Comparison of ENCODE assay signal across 24 mouse cellular contexts in genomic region chr1:128003712-128004370, GRCm38 (mm10).
A peak's percentile ranks its signal among the peaks of the same experiment; 100 is the strongest.
DNase-seq lines count a peak whose midpoint lies in the region; ATAC-seq and TF ChIP-seq lines count a peak whose summit lies in the region.
"Had no signal": no experiment of that assay in that cellular context is flagged by ENCODE, and none has a peak within 500 bp of the region (broad histone marks: within the 10 kb centered on the region; RNA-seq: fewer than 3 reads in every experiment).

No protein-coding gene starts in this region.

- no peaks in the 10 kb centered on the region for H3K9me3 ChIP-seq in forebrain, embryonic 13.5 days (replicated peaks)
- no peaks in the 10 kb centered on the region for H3K9me3 ChIP-seq in forebrain, embryonic 10.5 days
- no peaks in the 10 kb centered on the region for H3K9me3 ChIP-seq in hindbrain, embryonic 16.5 days (ENCODE audit: control insufficient read depth, low read length)
- H3K9me3 ChIP-seq in hindbrain, embryonic 10.5 days: no peaks in the 10 kb centered on the region
- no peaks in the 10 kb centered on the region for H3K9me3 ChIP-seq in forebrain, postnatal 0 days (ENCODE audit: low read length)
- H3K9me3 ChIP-seq: embryonic facial prominence, embryonic 13.5 days; hindbrain, embryonic 15.5 days; intestine, embryonic 15.5 days; liver, embryonic 13.5 days; neural tube, embryonic 13.5 days had no signal

- no peak for TF ChIP-seq POLR2A in bone marrow macrophage, adult 2 months (IDR thresholded peaks at IDR 0.05; ENCODE audit: borderline replicate concordance, low read depth, low read length)

- peak; percentile 70; the same call in 1 of the 2 replicates for ATAC-seq in forebrain, embryonic 13.5 days
- 0 out of 2 replicates have a peak, but pooled peaks have one; percentile 45 for ATAC-seq in hindbrain, embryonic 16.5 days
- ATAC-seq in forebrain, postnatal 0 days: peak; percentile 87
- ATAC-seq: intestine, embryonic 15.5 days had no signal

- no peak overlapping the region for H3K27ac ChIP-seq in forebrain, embryonic 13.5 days
- H3K27ac ChIP-seq in forebrain, embryonic 10.5 days: no peak overlapping the region
- 0 out of 2 replicates have a peak overlapping the region, but pooled peaks have one; percentile 12 for H3K27ac ChIP-seq in hindbrain, embryonic 16.5 days (ENCODE audit: low read depth, low read length)
- no peak overlapping the region for H3K27ac ChIP-seq in hindbrain, embryonic 10.5 days
- peak overlapping the region; percentile 70 for H3K27ac ChIP-seq in bone marrow macrophage, adult 2 months (ENCODE audit: insufficient read depth, low read depth, low read length)
- H3K27ac ChIP-seq in forebrain, postnatal 0 days (ENCODE audit: low read depth, low read length): peak overlapping the region; percentile 75
- H3K27ac ChIP-seq: embryonic facial prominence, embryonic 13.5 days; hindbrain, embryonic 15.5 days; intestine, embryonic 15.5 days; liver, embryonic 13.5 days; neural tube, embryonic 13.5 days had no signal

- no peak overlapping the region for H3K9ac ChIP-seq in forebrain, embryonic 13.5 days
- no peak overlapping the region for H3K9ac ChIP-seq in hindbrain, embryonic 16.5 days (ENCODE audit: low read depth, low read length)
- H3K9ac ChIP-seq in forebrain, postnatal 0 days: no peak overlapping the region
- H3K9ac ChIP-seq: embryonic facial prominence, embryonic 13.5 days; hindbrain, embryonic 15.5 days; intestine, embryonic 15.5 days; liver, embryonic 13.5 days; neural tube, embryonic 13.5 days had no signal

- no peaks in the 10 kb centered on the region for H3K36me3 ChIP-seq in forebrain, embryonic 13.5 days (ENCODE audit: poor library complexity, severe bottlenecking)
- H3K36me3 ChIP-seq in forebrain, embryonic 10.5 days (replicated peaks): peaks cover 22% of the 10 kb centered on the region
- H3K36me3 ChIP-seq in hindbrain, embryonic 16.5 days (ENCODE audit: control insufficient read depth, insufficient read depth, low read length): no peaks in the 10 kb centered on the region
- H3K36me3 ChIP-seq in hindbrain, embryonic 10.5 days: peaks cover 8% of the 10 kb centered on the region
- no peaks in the 10 kb centered on the region for H3K36me3 ChIP-seq in forebrain, postnatal 0 days (ENCODE audit: insufficient read depth)
- H3K36me3 ChIP-seq: embryonic facial prominence, embryonic 13.5 days; hindbrain, embryonic 15.5 days; intestine, embryonic 15.5 days; liver, embryonic 13.5 days; neural tube, embryonic 13.5 days had no signal

- H3K4me2 ChIP-seq in forebrain, embryonic 13.5 days: no peak overlapping the region
- H3K4me2 ChIP-seq in hindbrain, embryonic 16.5 days (ENCODE audit: low read length): no peak overlapping the region
- no peak overlapping the region for H3K4me2 ChIP-seq in forebrain, postnatal 0 days (ENCODE audit: low read depth)
- H3K4me2 ChIP-seq: embryonic facial prominence, embryonic 13.5 days; hindbrain, embryonic 15.5 days; intestine, embryonic 15.5 days; liver, embryonic 13.5 days; neural tube, embryonic 13.5 days had no signal

- DNase-seq in forebrain, embryonic 10.5 days (ENCODE audit: extremely low spot score, low spot score): no peak
- no peak for DNase-seq in hindbrain, embryonic 10.5 days (ENCODE audit: low spot score)
- peak; percentile 64 for DNase-seq in forebrain, postnatal 0 days
- DNase-seq in right cerebral cortex, postnatal 36 days (ENCODE audit: low spot score in 2 of 2): no peak
- no peak for DNase-seq in layer of hippocampus, postnatal 10 days (ENCODE audit: low spot score in 2 of 2)
- DNase-seq: adrenal gland, postnatal 25 days; cerebellum, adult 2 months; cerebellum, postnatal 25 days; gastrocnemius, postnatal 25 days; heart, adult 18-20 months; kidney, adult 8-10 months; kidney, postnatal 10 days; liver, embryonic 13.5 days; lung, adult 2 months; right cerebral cortex, postnatal 4 days; thymus, postnatal 25 days had no signal

- no peak overlapping the region for H3K4me3 ChIP-seq in forebrain, embryonic 13.5 days
- H3K4me3 ChIP-seq in forebrain, embryonic 10.5 days: no peak overlapping the region
- no peak overlapping the region for H3K4me3 ChIP-seq in hindbrain, embryonic 16.5 days (ENCODE audit: low read length)
- no peak overlapping the region for H3K4me3 ChIP-seq in hindbrain, embryonic 10.5 days
- H3K4me3 ChIP-seq in bone marrow macrophage, adult 2 months (ENCODE audit: insufficient read depth, low read length): no peak overlapping the region
- no peak overlapping the region for H3K4me3 ChIP-seq in forebrain, postnatal 0 days (ENCODE audit: low read depth, low read length)
- H3K4me3 ChIP-seq: embryonic facial prominence, embryonic 13.5 days; hindbrain, embryonic 15.5 days; intestine, embryonic 15.5 days; liver, embryonic 13.5 days; myocyte; neural tube, embryonic 13.5 days had no signal

- H3K4me1 ChIP-seq in forebrain, embryonic 13.5 days: no peaks in the 10 kb centered on the region
- H3K4me1 ChIP-seq in forebrain, embryonic 10.5 days: no peaks in the 10 kb centered on the region
- H3K4me1 ChIP-seq in hindbrain, embryonic 16.5 days (ENCODE audit: control insufficient read depth, insufficient read depth, low read depth, low read length): no peaks in the 10 kb centered on the region
- no peaks in the 10 kb centered on the region for H3K4me1 ChIP-seq in hindbrain, embryonic 10.5 days (replicated peaks)
- peaks cover 44% of the 10 kb centered on the region for H3K4me1 ChIP-seq in bone marrow macrophage, adult 2 months (ENCODE audit: control insufficient read depth, insufficient read depth, low read length)
- peaks cover 3% of the 10 kb centered on the region; the same call in 1 of the 2 replicates for H3K4me1 ChIP-seq in forebrain, postnatal 0 days (ENCODE audit: insufficient read depth)
- H3K4me1 ChIP-seq: hindbrain, embryonic 15.5 days; intestine, embryonic 15.5 days; liver, embryonic 13.5 days; neural tube, embryonic 13.5 days had no signal

- no peaks in the 10 kb centered on the region for H3K27me3 ChIP-seq in forebrain, embryonic 13.5 days
- H3K27me3 ChIP-seq in forebrain, embryonic 10.5 days (ENCODE audit: poor library complexity, severe bottlenecking): no peaks in the 10 kb centered on the region
- no peaks in the 10 kb centered on the region for H3K27me3 ChIP-seq in hindbrain, embryonic 16.5 days (replicated peaks; ENCODE audit: control insufficient read depth, insufficient read depth, low read length)
- H3K27me3 ChIP-seq in hindbrain, embryonic 10.5 days (ENCODE audit: insufficient read depth, poor library complexity, severe bottlenecking): no peaks in the 10 kb centered on the region
- H3K27me3 ChIP-seq in forebrain, postnatal 0 days (ENCODE audit: insufficient read depth, low read length): no peaks in the 10 kb centered on the region
- H3K27me3 ChIP-seq: embryonic facial prominence, embryonic 13.5 days; hindbrain, embryonic 15.5 days; intestine, embryonic 15.5 days; liver, embryonic 13.5 days; neural tube, embryonic 13.5 days had no signal

- no peak for TF ChIP-seq CTCF in bone marrow macrophage, adult 2 months (IDR thresholded peaks at IDR 0.05; ENCODE audit: low read depth, low read length)
- TF ChIP-seq CTCF in forebrain, postnatal 0 days (IDR thresholded peaks at IDR 0.05; ENCODE audit: low read depth): no peak

- 86% methylated on average over 4 of the region's 4 CpGs for WGBS in forebrain, embryonic 13.5 days
- WGBS in forebrain, embryonic 10.5 days: 97% methylated on average over 4 of the region's 4 CpGs
- 74% methylated on average over 4 of the region's 4 CpGs for WGBS in hindbrain, embryonic 16.5 days
- WGBS in hindbrain, embryonic 10.5 days: 94% methylated on average over 4 of the region's 4 CpGs
- 60% methylated on average over 4 of the region's 4 CpGs for WGBS in forebrain, postnatal 0 days

Comparison
In these comparisons a context has a peak if more than half of its experiments do, and no peak if none do; other contexts are left out.
1. H3K27ac ChIP-seq: peak in hindbrain, embryonic 16.5 days (single experiment), bone marrow macrophage, adult 2 months (single experiment) and forebrain, postnatal 0 days (single experiment); none in forebrain, embryonic 13.5 days (single experiment), forebrain, embryonic 10.5 days (single experiment) and hindbrain, embryonic 10.5 days (single experiment).
2. Peak in every context shown above with its lines, with median percentiles within 50 percentile points of each other: ATAC-seq.